Mouse (Mus musculus): ENCODE results near the gene Acvr1b. TPM values are rescaled to one million over a fixed set of nuclear protein-coding genes. Genes with fewer than 3 reads are reported as not detected.

Gene Acvr1b
- polyA plus RNA-seq, 1 experiment = 3.1 TPM

Other genes starting within 250 kb of the Acvr1b start
- gene Gm47841, start 126.7 kb upstream of the Acvr1b start, polyA plus RNA-seq (2012; ENCODE audit: insufficient read depth, insufficient read length, missing spikeins) = not detected in 2 replicates
- 2.9 and 3.0 TPM in 2 replicates for gene Fignl2, start 95.5 kb upstream of the Acvr1b start, polyA plus RNA-seq (2012; ENCODE audit: insufficient read depth, insufficient read length, missing spikeins)
- not detected in 2 replicates for gene Ankrd33, start 58.3 kb upstream of the Acvr1b start, polyA plus RNA-seq (2012; ENCODE audit: insufficient read depth, insufficient read length, missing spikeins)
- gene Acvrl1, start 45.5 kb upstream of the Acvr1b start, polyA plus RNA-seq (2012; ENCODE audit: insufficient read depth, insufficient read length, missing spikeins) = 9.4 and 13.7 TPM in 2 replicates
- gene Grasp, start 50.1 kb downstream of the Acvr1b start, polyA plus RNA-seq (2012; ENCODE audit: insufficient read depth, insufficient read length, missing spikeins) = 1.7 and 3.7 TPM in 2 replicates
- gene Nr4a1, start 80.2 kb downstream of the Acvr1b start, polyA plus RNA-seq (2012; ENCODE audit: insufficient read depth, insufficient read length, missing spikeins) = 20.8 and 136 TPM in 2 replicates
- 34.8 and 38.0 TPM in 2 replicates for gene Atg101, start 110.2 kb downstream of the Acvr1b start, polyA plus RNA-seq (2012; ENCODE audit: insufficient read depth, insufficient read length, missing spikeins)
- 0.91 TPM in 1 of 2 replicates, not detected in the other for gene 6030408B16Rik, start 119.1 kb downstream of the Acvr1b start, polyA plus RNA-seq (2012; ENCODE audit: insufficient read depth, insufficient read length, missing spikeins)
- gene Krt80, start 196.1 kb downstream of the Acvr1b start, polyA plus RNA-seq (2012; ENCODE audit: insufficient read depth, insufficient read length, missing spikeins) = 1.5 and 2.3 TPM in 2 replicates
- gene Krt7, start 237.0 kb downstream of the Acvr1b start, polyA plus RNA-seq (2012; ENCODE audit: insufficient read depth, insufficient read length, missing spikeins) = not detected in 2 replicates

All from brown adipose tissue, adult 24 weeks (tissue).